Mouse (Mus musculus) erythroblast, embryonic 14.5 days (primary cell): ENCODE results near the gene Olfr148.

ENCODE experiments used
- GATA1 ChIP-seq: IDR thresholded peaks from 2 replicates; pipeline ENCODE4 v1.6.1; 2012; ENCODE audit warnings: low read length, inconsistent platforms, mixed read lengths
- TAL1 ChIP-seq: IDR thresholded peaks from 3 replicates; pipeline ENCODE4 v1.6.1; 2012; ENCODE audit warnings: low read length, inconsistent platforms, mixed read lengths

DNA sequence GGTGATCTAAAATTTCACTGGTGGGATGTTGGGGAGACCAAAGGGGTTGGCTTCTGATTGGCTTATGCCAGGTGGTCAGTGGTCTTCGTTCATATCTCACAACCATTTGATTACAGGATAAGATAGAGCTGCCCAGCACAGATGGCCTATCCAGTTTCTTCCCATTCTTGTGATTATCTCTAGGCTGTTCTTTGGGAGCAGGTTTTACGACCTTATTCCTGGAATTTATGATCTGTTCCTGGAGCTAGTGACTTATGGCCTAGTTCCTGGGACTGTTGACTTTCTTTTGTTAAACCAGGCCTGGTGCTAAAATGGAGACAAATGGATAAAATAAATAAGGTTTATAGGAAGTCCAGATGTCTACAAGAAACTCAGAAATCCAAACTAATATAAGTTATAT is 14.3 kb downstream of the Olfr148 start:
- no peak for TF ChIP-seq TAL1
- no peak for TF ChIP-seq GATA1
